Mouse (Mus musculus) hindbrain, embryonic 12.5 days (tissue): ENCODE results near the gene Fdx1. TPM values are rescaled to one million over a fixed set of nuclear protein-coding genes. Genes with fewer than 3 reads are reported as not detected.

Source experiments
- ATAC-seq: fragments of 200-750 bp; cut with Nextera tagmentation; 2 replicates; pipeline ENCODE4 v1.8.0; 2017; ENCODE audit warnings: moderate TSS enrichment; ENCODE audit not compliant: low FRiP score
- H3K27ac ChIP-seq: fragments of 300-500 bp; sonication (generic); 2 replicates; pipeline ENCODE4 v1.5.1; 2016; ENCODE audit warnings: mild to moderate bottlenecking
- H3K27me3 ChIP-seq: fragments of 300-500 bp; sonication (generic); 2 replicates; pipeline ENCODE4 v1.6.1; 2016; ENCODE audit warnings: mild to moderate bottlenecking
- H3K36me3 ChIP-seq: fragments of 300-500 bp; sonication (generic); 2 replicates; pipeline ENCODE4 v1.6.1; 2016; ENCODE audit warnings: mild to moderate bottlenecking
- H3K4me1 ChIP-seq: fragments of 300-500 bp; sonication (generic); 2 replicates; pipeline ENCODE4 v1.6.1; 2016
- H3K4me2 ChIP-seq: fragments of 300-500 bp; sonication (generic); replicated peaks from 2 replicates; pipeline ENCODE4 v1.6.1; 2016; ENCODE audit warnings: mild to moderate bottlenecking
- H3K4me3 ChIP-seq: fragments of 300-500 bp; sonication (generic); 2 replicates; pipeline ENCODE4 v1.5.1; 2016; ENCODE audit warnings: mild to moderate bottlenecking
- H3K9ac ChIP-seq: fragments of 300-500 bp; sonication (generic); 2 replicates; pipeline ENCODE4 v1.6.1; 2016; ENCODE audit warnings: mild to moderate bottlenecking, moderate library complexity
- H3K9me3 ChIP-seq: fragments of 300-500 bp; sonication (generic); replicated peaks from 2 replicates; pipeline ENCODE4 v1.6.1; 2016; ENCODE audit warnings: mild to moderate bottlenecking
- WGBS: fragments of 180-500 bp; shearing (Covaris S2); methylation state at CpG from one replicate; pipeline ENCODE4 v1.1.7; 2016; 5-methylcytosine and 5-hydroxymethylcytosine counted together
- polyA plus RNA-seq: library from polyadenylated mRNA; unstranded; fragments of >200 nt; fragmentation: Nextera tagmentation; extraction: Ambion mirVana; gene quantifications from 2 replicates; pipeline ENCODE4 v1.2.1, GENCODE M21; 2016

The Fdx1 gene
- polyA plus RNA-seq, result 50.0 and 52.6 TPM in 2 replicates

DNA sequence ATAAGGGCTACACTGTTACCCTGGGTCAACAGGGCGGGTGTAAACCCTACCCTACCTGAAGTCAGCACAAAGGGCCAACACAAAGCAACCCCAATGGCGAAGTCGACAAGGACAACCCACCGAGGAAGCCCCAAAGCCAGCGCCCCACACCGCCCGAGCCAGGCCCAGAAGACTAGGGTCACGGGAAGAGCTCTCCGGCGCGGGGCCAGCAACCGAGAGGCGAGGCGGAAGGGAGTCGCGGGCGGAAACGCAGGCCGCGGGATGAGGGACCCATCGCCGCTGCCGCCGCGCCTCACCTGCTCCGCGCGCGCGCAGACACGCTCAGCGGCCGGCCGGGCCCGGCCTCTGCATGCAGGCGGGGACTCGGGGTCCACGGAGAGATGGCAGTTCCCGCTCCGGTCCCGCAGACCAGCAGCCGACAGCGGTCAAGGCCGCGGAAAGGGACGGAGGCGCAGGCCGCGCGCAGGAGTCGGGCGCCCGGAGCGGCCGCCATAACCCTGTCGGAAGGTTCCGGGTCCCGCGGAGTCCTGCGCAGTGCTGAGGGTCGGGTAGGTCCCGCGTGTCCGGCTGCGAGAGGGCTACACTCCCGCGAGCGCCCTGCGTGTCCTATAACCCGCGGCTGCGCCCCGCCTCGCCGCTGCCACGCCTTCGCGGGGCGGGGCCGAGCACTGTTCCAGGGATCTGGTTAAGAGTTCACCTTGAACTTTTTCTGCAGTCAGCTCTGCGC lies at the start of gene Fdx1:
Fdx1 (minus strand) TSS at position 582 of the 727 bp plus-strand sequence.
- 0 out of 2 replicates have a peak, but pooled peaks cover 3% of the 10 kb centered on the region for H3K9me3 ChIP-seq
- under 1% methylated on average over 81 of the region's 81 CpGs for WGBS
- peak within 1 kb of the TSS; percentile 88 for H3K9ac ChIP-seq
- peak within 1 kb of the TSS; percentile 79 for H3K27ac ChIP-seq
- peak within 1 kb of the TSS; percentile 77 for H3K4me2 ChIP-seq
- H3K4me3 ChIP-seq, result peak within 1 kb of the TSS; percentile 87
- no peaks in the 10 kb centered on the region for H3K36me3 ChIP-seq
- no peaks in the 10 kb centered on the region for H3K27me3 ChIP-seq
- H3K4me1 ChIP-seq, result peaks cover 16% of the 10 kb centered on the region
- ATAC-seq, result peak; percentile 83

DNA sequence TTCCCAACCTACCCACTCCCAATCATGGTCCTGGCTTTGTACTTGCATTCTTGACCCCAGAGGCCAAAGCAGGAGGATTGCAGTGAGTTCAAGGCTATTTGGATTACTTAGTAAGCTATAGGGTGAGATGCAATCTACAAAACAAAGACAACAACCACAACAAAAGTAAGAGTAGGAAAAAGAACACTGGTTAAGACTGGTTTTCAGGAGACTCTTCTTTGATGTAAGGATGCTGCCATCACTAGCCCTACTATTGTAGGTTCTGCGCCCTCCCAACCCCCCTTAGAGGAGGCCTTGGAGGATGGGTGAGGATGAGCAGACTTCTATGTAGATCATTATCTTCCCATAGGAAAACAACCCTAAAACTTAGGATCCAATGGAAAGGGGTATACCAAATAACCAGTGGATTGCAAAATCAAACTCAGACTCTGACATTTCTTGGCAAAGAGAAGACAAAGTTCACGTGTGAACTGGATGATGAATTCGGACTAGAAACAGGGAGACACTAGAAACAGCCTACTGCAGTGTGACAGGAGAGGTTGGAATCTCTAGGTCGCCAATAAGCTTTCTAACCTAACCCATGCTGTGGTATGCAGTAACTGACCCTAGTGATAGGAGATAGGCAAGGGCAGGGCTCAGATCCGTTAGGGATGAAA lies 49.6 kb upstream of the Fdx1 start:
- no peak overlapping the region for H3K9ac ChIP-seq
- no peak for ATAC-seq
- H3K36me3 ChIP-seq, result no peaks in the 10 kb centered on the region
- no peaks in the 10 kb centered on the region for H3K9me3 ChIP-seq
- no peaks in the 10 kb centered on the region for H3K27me3 ChIP-seq
- WGBS, result 86% methylated on average over 5 of the region's 5 CpGs
- H3K4me1 ChIP-seq, result no peaks in the 10 kb centered on the region
- no peak overlapping the region for H3K27ac ChIP-seq
- H3K4me2 ChIP-seq, result no peak overlapping the region
- H3K4me3 ChIP-seq, result no peak overlapping the region

DNA sequence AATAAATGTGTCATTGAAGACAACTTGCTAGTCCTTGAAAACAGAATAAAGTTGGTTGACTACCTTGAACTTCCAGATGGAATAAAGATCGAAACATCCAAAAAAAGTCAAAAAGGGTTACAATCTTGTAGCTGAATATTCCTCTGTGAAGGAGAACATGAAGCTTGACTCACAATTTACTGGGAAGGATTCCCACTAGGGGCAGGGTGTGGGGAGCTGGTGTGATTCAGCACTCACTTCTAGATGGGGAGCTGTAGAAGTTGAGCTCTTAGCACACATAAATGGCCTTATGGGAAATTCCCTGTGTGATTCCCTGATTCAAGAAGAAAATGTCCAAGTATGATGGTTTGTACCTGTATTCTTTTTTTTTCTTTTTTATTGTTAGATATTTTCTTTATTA lies 49.0 kb upstream of the Fdx1 start:
- Histone ChIP-seq H3K9me3 (no peaks in the 10 kb centered on the region), H3K9ac (no peak overlapping the region), H3K4me2 (no peak overlapping the region), H3K4me1 (no peaks in the 10 kb centered on the region), H3K27me3 (no peaks in the 10 kb centered on the region), H3K36me3 (no peaks in the 10 kb centered on the region), H3K4me3 (no peak overlapping the region), H3K27ac (no peak overlapping the region)
- WGBS, result 95% methylated on average over 1 of the region's 1 CpGs
- no peak for ATAC-seq

DNA sequence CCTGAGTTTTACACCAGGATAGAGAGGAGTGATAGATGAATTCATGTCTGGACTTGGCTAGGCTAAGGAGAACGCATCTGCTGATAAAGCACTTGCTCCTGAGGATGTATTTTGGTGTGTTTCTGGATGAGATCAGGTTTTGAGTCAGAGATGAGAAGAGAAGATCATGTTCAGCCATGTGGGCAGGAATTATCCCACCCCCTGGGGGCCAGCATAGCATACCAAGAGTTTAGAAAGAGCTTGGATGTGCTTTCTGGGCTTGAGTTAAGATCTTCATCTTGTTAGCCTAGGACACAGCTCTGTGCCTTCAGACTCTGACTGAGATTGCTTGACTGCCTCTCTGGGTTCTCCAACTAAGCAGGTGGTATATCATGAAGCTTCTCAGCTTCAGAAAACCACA lies 45.2 kb upstream of the Fdx1 start:
- H3K27ac ChIP-seq, result no peak overlapping the region
- no peaks in the 10 kb centered on the region for H3K9me3 ChIP-seq
- no peaks in the 10 kb centered on the region for H3K27me3 ChIP-seq
- H3K4me2 ChIP-seq, result no peak overlapping the region
- 83% methylated on average over 1 of the region's 1 CpGs for WGBS
- H3K4me1 ChIP-seq, result no peaks in the 10 kb centered on the region
- H3K4me3 ChIP-seq, result no peak overlapping the region
- no peak for ATAC-seq
- no peaks in the 10 kb centered on the region for H3K36me3 ChIP-seq
- H3K9ac ChIP-seq, result no peak overlapping the region

DNA sequence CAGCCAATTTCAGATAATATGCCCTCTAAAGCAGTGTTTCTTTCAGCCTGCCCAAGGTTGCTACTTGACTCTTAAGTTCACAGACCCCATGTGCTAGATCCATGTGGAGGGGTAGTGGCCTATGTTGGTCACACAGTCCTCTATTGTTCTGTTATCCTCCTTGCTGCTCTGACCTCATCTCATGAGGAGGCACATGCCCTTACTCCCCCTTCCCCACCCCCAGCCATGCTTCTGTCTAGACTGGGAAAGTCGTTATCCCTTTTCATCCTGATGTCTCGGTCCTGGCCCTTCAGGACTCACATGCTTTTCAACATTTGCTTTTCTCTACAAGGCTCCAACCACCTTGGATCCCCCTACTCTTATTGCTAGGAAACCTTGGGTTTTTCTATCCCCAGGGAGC lies 44.0 kb upstream of the Fdx1 start:
- Histone ChIP-seq H3K9ac (no peak overlapping the region), H3K4me2 (no peak overlapping the region), H3K4me3 (no peak overlapping the region), H3K27me3 (no peaks in the 10 kb centered on the region), H3K27ac (no peak overlapping the region), H3K4me1 (no peaks in the 10 kb centered on the region), H3K36me3 (no peaks in the 10 kb centered on the region), H3K9me3 (no peaks in the 10 kb centered on the region)
- WGBS, result 28% methylated on average over 2 of the region's 2 CpGs
- ATAC-seq, result no peak

DNA sequence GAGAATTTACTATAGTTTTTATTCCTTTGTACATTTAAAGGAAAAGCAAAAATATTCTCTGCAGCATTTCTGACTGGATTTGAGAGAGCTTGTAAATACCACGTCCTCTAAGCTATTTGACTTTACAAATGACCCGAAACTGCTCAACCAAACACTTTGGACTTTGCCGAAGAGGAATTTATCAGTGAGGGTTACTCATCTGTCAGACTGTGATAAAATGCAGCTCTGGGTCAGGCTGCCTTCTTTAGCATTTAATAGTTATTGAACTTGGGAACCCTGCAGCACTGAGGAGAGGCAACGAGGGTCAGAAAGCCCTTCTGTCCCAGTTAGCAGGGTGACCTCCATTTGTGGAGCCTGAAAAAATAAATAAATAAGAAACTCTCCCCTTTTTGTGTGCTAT lies 40.1 kb upstream of the Fdx1 start:
- no peak overlapping the region for H3K4me2 ChIP-seq
- peaks cover 4% of the 10 kb centered on the region; the same call in 1 of the 2 replicates for H3K9me3 ChIP-seq
- no peak overlapping the region for H3K4me3 ChIP-seq
- no peak overlapping the region for H3K27ac ChIP-seq
- WGBS, result 73% methylated on average over 4 of the region's 4 CpGs
- no peak for ATAC-seq
- no peak overlapping the region for H3K9ac ChIP-seq
- no peaks in the 10 kb centered on the region for H3K27me3 ChIP-seq
- no peaks in the 10 kb centered on the region for H3K36me3 ChIP-seq
- H3K4me1 ChIP-seq, result no peaks in the 10 kb centered on the region

DNA sequence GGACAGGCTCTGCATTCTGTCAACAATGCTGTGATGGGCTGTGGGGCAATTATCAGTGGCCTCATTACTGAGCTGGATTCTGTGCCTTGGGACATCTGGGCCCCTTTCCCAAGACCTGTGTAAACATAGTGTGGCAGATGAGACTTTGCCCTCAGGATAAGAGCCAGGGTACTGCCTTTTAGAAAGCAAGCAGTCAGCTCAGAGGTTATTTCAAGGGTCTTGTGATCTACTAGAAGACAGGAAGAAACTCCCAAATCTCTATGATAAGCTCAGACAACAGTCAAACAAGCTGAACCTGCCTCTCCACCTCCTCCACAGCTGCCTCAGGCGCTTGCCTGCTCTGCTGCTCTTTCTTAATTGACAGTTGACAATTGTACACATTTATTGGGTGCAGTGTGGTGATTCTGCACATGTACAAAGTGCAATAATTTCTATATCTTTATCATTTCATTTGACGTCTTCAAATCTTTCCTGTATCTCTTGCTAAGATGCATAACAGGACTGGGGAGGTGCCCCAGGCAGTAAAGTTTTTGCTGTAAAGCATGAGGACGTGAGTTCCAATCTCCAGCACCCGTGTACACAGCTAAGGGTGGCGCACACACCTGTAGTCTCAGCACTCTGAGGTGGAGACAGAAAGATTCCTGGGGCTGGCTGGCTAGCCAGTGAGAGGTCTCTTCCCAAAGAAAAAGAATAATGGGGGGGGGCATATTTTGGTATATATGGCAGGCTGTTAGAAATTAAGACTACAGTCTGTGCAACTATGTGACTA lies 32.2 kb upstream of the Fdx1 start:
- 75% methylated on average over 5 of the region's 5 CpGs for WGBS
- Histone ChIP-seq H3K27me3 (no peaks in the 10 kb centered on the region), H3K27ac (no peak overlapping the region), H3K9me3 (peaks cover 4% of the 10 kb centered on the region; the same call in 1 of the 2 replicates), H3K9ac (no peak overlapping the region), H3K36me3 (no peaks in the 10 kb centered on the region), H3K4me2 (no peak overlapping the region), H3K4me1 (peaks cover 5% of the 10 kb centered on the region; the same call in 1 of the 2 replicates), H3K4me3 (no peak overlapping the region)
- ATAC-seq, result no peak

DNA sequence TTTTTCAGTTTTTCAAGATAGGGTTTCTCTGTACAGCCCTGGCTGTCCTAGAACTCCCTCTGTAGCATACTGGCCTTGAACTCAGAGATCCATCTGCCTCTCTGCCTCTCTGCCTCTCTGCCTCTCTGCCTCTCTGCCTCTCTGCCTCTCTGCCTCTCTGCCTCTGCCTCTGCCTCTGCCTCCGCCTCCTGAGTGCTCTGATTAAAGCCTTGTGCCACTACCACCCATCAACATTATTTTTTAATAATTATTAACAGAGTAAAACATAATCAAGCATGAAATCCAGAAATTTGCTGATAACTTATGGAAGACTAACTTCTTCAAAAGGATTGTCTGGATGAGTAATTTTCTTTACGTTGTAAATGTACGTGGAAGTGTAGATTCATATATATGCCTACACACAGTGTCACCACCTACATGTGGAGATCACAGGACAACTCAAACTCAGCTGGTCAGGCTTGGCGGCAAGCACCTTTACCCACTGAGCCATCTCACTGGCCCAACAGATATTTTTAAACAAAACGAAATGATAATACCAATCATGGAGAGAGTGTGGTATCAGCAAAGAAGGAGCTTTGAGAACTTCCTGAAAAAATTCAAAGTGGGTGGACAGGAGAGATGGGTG lies 31.4 kb upstream of the Fdx1 start:
- 89% methylated on average over 5 of the region's 5 CpGs for WGBS
- H3K4me1 ChIP-seq, result peaks cover 5% of the 10 kb centered on the region; the same call in 1 of the 2 replicates
- peaks cover 4% of the 10 kb centered on the region; the same call in 1 of the 2 replicates for H3K9me3 ChIP-seq
- no peak for ATAC-seq
- H3K27ac ChIP-seq, result no peak overlapping the region
- no peak overlapping the region for H3K4me3 ChIP-seq
- no peak overlapping the region for H3K9ac ChIP-seq
- no peaks in the 10 kb centered on the region for H3K36me3 ChIP-seq
- H3K4me2 ChIP-seq, result no peak overlapping the region
- no peaks in the 10 kb centered on the region for H3K27me3 ChIP-seq

DNA sequence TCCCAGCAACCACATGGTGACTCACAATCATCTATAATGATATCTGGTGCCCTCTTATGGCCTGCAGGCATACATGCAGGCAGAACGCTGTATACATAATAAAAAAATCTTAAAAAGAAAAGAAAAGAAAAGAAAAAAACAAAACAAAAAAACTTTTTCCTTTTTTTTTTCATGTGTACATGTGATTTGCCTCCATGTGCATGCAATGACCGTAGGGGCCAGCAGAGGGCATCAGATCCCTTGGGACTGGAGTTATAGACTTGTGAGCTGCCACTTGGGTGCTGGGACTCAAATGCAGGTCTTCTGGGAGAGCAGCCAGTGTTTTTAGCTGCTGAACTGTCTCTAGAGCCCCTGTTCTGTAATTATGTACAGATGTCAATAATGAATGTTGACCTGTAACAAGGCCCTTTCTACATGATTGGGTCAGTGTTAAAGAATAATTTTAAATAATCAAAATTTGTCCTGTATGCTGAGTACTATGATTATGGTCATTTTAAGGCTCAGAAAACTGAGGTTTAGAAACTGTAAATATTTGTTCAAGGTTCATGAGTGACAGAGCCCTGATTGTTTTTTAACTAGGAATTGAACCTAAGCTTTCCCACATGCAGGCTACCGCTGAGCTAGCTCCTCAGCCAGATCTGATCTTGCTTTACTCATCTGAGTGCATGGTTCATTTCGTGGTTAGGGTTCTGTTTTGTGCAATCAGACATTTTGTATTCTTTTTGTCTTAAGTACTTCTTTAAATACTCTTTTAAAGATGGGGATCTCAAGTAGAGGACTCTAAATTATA lies 30.3 kb upstream of the Fdx1 start:
- Histone ChIP-seq H3K9ac (no peak overlapping the region), H3K9me3 (peaks cover 1% of the 10 kb centered on the region; the same call in 1 of the 2 replicates), H3K4me3 (no peak overlapping the region), H3K36me3 (no peaks in the 10 kb centered on the region), H3K4me2 (no peak overlapping the region), H3K27me3 (no peaks in the 10 kb centered on the region), H3K4me1 (peaks cover 5% of the 10 kb centered on the region; the same call in 1 of the 2 replicates), H3K27ac (no peak overlapping the region)
- 74% methylated on average over 4 of the region's 4 CpGs for WGBS
- ATAC-seq, result no peak

DNA sequence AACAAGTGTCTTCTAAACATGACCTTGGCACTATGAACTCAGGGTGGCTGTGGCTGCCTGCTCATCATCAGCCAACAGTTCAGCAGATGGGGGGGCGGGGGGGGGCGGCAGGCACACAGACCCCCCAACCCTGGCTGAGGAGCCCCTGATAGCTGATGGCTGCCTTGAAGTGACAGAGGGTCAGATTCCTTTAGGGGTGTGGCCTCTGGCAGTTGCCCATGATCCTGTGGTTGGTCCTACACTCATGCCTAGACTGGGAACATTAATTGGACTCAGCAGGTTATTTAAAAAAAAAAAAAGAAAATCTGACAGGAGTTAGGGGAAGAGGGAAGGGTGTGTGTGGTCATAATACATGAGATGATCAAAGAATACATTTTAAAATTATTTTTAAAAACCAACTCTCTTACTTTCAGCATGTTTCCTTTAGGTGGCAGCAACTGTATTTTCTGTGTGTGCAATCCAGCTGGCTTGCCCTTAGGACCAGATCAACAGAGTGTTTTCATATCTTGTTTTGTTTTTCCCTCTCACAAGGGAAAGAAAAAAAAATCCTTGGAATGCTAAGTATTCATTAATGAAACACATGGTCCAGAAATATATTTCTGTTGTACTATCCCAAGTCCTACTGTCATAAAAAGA lies 28.0 kb upstream of the Fdx1 start:
- H3K4me2 ChIP-seq, result no peak overlapping the region
- no peak overlapping the region for H3K27ac ChIP-seq
- WGBS, result 42% methylated on average over 2 of the region's 2 CpGs
- no peaks in the 10 kb centered on the region for H3K9me3 ChIP-seq
- H3K27me3 ChIP-seq, result no peaks in the 10 kb centered on the region
- no peak for ATAC-seq
- peaks cover 5% of the 10 kb centered on the region; the same call in 1 of the 2 replicates for H3K4me1 ChIP-seq
- no peaks in the 10 kb centered on the region for H3K36me3 ChIP-seq
- H3K9ac ChIP-seq, result no peak overlapping the region
- no peak overlapping the region for H3K4me3 ChIP-seq

DNA sequence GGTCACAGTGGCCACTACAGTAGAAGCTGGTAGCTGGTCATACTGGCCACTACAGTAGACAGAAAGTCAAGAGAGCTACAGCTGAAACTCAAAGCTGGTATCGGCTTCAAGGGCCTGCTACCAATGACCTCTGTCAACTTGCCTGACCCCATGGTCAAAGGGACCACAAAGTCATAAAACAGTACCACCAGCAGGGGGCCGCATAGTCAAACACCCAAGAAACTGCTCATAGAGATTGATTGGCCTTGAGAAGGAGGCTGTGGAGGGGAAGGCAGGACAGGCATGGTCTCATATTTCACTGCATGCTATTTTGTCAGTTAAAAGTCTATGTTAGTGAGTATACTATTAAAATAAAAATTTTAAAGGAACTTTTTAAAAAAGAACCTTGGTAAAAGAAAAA lies 27.5 kb upstream of the Fdx1 start:
- Histone ChIP-seq H3K4me3 (no peak overlapping the region), H3K4me2 (no peak overlapping the region), H3K27ac (no peak overlapping the region), H3K9me3 (no peaks in the 10 kb centered on the region), H3K27me3 (no peaks in the 10 kb centered on the region), H3K9ac (no peak overlapping the region), H3K4me1 (peaks cover 5% of the 10 kb centered on the region; the same call in 1 of the 2 replicates), H3K36me3 (no peaks in the 10 kb centered on the region)
- WGBS, result 17% methylated on average over 2 of the region's 2 CpGs
- no peak for ATAC-seq
